Mouse (Mus musculus): Measurements from ENCODE around the gene Stap2. TPM values are rescaled to one million over a fixed set of nuclear protein-coding genes. Genes with fewer than 3 reads are reported as not detected.

Gene Stap2
- polyA plus RNA-seq, 1 experiment from 2014 or later: 8.0 TPM

DNA sequence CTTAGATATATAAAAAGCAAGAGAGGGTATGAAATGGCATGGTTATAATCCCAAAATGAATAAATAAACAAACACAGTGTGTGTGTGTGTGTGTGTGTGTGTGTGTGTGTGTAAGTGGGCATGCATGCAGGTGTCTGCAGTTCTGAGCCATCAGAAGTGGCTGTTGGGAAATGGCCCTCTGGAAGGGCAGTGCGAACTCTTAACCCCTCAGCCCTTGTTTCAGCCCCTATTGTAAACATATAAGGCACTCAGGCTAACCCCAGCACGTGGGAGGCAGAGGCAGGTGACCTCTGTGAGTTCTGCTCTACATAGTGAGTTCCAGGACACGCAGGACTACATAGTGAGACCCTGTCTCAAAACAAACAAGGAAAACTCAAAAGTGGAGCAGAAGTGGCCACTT, 28.1 kb downstream of the Stap2 start:
- no peaks in the 10 kb centered on the region for H3K36me3 ChIP-seq
- peaks cover 13% of the 10 kb centered on the region for H3K4me1 ChIP-seq
- no peak overlapping the region for H3K4me3 ChIP-seq
- peaks cover 12% of the 10 kb centered on the region; the same call in 1 of the 2 replicates for H3K27me3 ChIP-seq (ENCODE audit: insufficient read depth, poor library complexity, severe bottlenecking)
- H3K9me3 ChIP-seq: no peaks in the 10 kb centered on the region
- H3K27ac ChIP-seq: no peak overlapping the region
- 51% methylated on average over 3 of the region's 3 CpGs for WGBS
- DNase-seq (ENCODE audit: low spot score): no peak

DNA sequence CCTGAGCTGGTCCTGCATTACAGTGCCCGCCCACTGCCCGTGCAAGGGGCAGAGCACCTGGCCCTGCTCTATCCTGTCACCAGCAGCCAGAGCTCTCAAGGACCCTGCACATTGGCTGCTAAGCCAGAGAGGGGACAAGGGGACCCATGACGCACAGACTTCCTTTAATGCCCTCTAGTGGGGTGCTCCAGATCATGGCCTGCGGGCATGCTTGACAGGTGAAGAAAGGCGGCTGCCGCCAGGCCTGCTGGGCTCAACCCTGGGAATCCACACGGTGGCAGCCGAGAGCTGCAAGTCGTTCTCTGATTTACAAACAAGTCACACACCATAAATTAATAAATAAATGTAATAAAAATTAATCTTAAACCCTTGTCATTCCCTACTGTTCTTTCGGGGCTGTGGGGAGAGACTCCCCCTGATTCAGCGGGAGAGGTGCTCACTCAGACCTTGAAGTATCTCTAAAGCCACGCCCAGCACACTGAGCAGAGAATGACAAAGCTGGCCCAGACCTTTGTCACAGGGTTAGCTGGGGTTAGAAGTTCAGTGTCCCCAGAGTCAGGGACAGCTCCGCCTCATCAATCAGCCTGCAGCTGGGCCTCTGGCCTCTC, 29.0 kb downstream of the Stap2 start:
- Histone ChIP-seq H3K27ac (no peak overlapping the region), H3K9me3 (no peaks in the 10 kb centered on the region), H3K4me3 (no peak overlapping the region), H3K4me1 (peaks cover 18% of the 10 kb centered on the region), H3K27me3 (ENCODE audit: insufficient read depth, poor library complexity, severe bottlenecking) (peaks cover 21% of the 10 kb centered on the region), H3K36me3 (no peaks in the 10 kb centered on the region)
- 17% methylated on average over 13 of the region's 13 CpGs for WGBS
- peak; percentile 90 for DNase-seq (ENCODE audit: low spot score)

GRCm38 (mm10) chr17:55971453-55971852, 33.9 kb downstream of the Stap2 start:
- H3K4me3 ChIP-seq: peak overlapping the region; percentile 65
- WGBS: 32% methylated on average over 22 of the region's 22 CpGs
- H3K27me3 ChIP-seq (ENCODE audit: insufficient read depth, poor library complexity, severe bottlenecking): peaks cover 29% of the 10 kb centered on the region
- no peak for DNase-seq (ENCODE audit: low spot score)
- H3K9me3 ChIP-seq: no peaks in the 10 kb centered on the region
- peaks cover 51% of the 10 kb centered on the region for H3K4me1 ChIP-seq
- peaks cover 14% of the 10 kb centered on the region for H3K36me3 ChIP-seq
- H3K27ac ChIP-seq: peak overlapping the region; percentile 79; the same call in 1 of the 2 replicates

DNA sequence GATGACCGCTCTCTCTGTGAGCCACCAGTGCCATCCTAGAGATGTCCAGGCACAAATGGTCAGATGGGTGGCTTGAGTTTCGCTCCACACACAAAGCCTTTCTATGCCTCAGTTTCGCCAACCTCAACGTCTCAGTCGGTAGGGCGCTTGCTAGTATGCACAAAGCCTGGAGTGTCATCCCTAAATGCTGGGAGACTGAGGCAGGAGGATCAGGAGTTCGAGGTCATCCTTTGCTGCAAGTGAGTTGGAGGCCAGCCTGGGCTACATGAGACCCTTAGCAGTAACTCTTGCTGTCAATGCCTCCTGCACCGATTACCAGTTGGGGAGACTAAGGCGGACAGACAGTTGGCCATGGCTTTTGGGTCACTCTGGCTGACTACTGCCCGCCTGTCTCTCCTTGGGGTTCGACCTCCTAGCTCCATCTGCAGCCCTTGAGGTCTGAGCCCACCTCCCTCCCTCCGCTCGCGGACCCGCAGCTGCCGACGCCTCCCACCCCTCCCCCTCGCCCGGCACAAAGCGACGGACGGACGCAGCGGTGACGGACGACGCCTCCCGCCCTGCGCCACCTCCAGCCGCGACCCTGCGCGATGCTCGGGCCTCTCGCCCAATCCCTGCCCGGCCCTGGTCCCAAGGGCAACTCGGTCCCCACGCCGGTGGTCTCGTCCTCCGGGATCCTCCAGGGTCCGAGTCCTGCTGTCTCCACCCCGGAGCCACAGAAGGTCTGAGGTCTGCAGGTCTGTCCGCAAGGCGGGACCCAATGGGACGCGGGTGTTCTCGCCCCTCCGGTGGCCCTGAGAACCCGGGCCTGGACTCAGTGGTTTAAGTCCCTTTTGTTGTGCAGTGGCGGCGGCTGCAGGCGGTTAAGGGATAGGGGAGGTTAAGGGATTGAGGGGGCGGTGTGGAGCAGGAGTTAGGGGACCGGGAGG, 35.2 kb downstream of the Stap2 start, which contains the start of gene Shd:
Shd (plus strand) TSS at position 502 of the 926 bp plus-strand sequence.
- H3K4me1 ChIP-seq: peaks cover 47% of the 10 kb centered on the region
- peak within 1 kb of the TSS; percentile 79 for H3K27ac ChIP-seq
- peaks cover 25% of the 10 kb centered on the region for H3K36me3 ChIP-seq
- 8% methylated on average over 54 of the region's 55 CpGs for WGBS
- peak; percentile 84 for DNase-seq (ENCODE audit: low spot score)
- H3K27me3 ChIP-seq (ENCODE audit: insufficient read depth, poor library complexity, severe bottlenecking): peaks cover 29% of the 10 kb centered on the region
- peak within 1 kb of the TSS; percentile 65 for H3K4me3 ChIP-seq
- no peaks in the 10 kb centered on the region for H3K9me3 ChIP-seq

GRCm38 (mm10) chr17:55969560-55969959, 35.8 kb downstream of the Stap2 start:
- H3K27me3 ChIP-seq (ENCODE audit: insufficient read depth, poor library complexity, severe bottlenecking): peaks cover 29% of the 10 kb centered on the region
- WGBS: 42% methylated on average over 14 of the region's 14 CpGs
- H3K4me1 ChIP-seq: peaks cover 47% of the 10 kb centered on the region
- 0 out of 2 replicates have a peak overlapping the region, but pooled peaks have one; percentile 79 for H3K27ac ChIP-seq
- no peak for DNase-seq (ENCODE audit: low spot score)
- peaks cover 32% of the 10 kb centered on the region for H3K36me3 ChIP-seq
- peak overlapping the region; percentile 65 for H3K4me3 ChIP-seq
- H3K9me3 ChIP-seq: no peaks in the 10 kb centered on the region

- peaks cover 47% of the 10 kb centered on the region for H3K4me1 ChIP-seq
- WGBS: 25% methylated on average over 7 of the region's 7 CpGs
- DNase-seq (ENCODE audit: low spot score): no peak
- no peaks in the 10 kb centered on the region for H3K9me3 ChIP-seq
- H3K36me3 ChIP-seq: peaks cover 44% of the 10 kb centered on the region
- H3K27me3 ChIP-seq (ENCODE audit: insufficient read depth, poor library complexity, severe bottlenecking): peaks cover 29% of the 10 kb centered on the region
- H3K4me3 ChIP-seq: no peak overlapping the region
- H3K27ac ChIP-seq: peak overlapping the region; percentile 42; the same call in 1 of the 2 replicates
Observed at GRCm38 (mm10) chr17:55968210-55968609, 37.2 kb downstream of the Stap2 start.

- WGBS: 96% methylated on average over 4 of the region's 4 CpGs
- Histone ChIP-seq H3K27me3 (ENCODE audit: insufficient read depth, poor library complexity, severe bottlenecking) (peaks cover 20% of the 10 kb centered on the region), H3K36me3 (peaks cover 51% of the 10 kb centered on the region), H3K9me3 (no peaks in the 10 kb centered on the region), H3K4me3 (no peak overlapping the region), H3K4me1 (peaks cover 47% of the 10 kb centered on the region), H3K27ac (no peak overlapping the region)
- DNase-seq (ENCODE audit: low spot score): no peak
Observed at GRCm38 (mm10) chr17:55967186-55967585, 38.2 kb downstream of the Stap2 start.

GRCm38 (mm10) chr17:55964996-55965395, 40.4 kb downstream of the Stap2 start:
- peaks cover 66% of the 10 kb centered on the region for H3K36me3 ChIP-seq
- H3K27me3 ChIP-seq (ENCODE audit: insufficient read depth, poor library complexity, severe bottlenecking): peaks cover 4% of the 10 kb centered on the region; the same call in 1 of the 2 replicates
- peaks cover 30% of the 10 kb centered on the region for H3K4me1 ChIP-seq
- H3K27ac ChIP-seq: no peak overlapping the region
- no peaks in the 10 kb centered on the region for H3K9me3 ChIP-seq
- WGBS: 82% methylated on average over 9 of the region's 9 CpGs
- no peak for DNase-seq (ENCODE audit: low spot score)
- H3K4me3 ChIP-seq: no peak overlapping the region

- Histone ChIP-seq H3K4me1 (peaks cover 30% of the 10 kb centered on the region), H3K4me3 (no peak overlapping the region), H3K27me3 (ENCODE audit: insufficient read depth, poor library complexity, severe bottlenecking) (no peaks in the 10 kb centered on the region), H3K9me3 (no peaks in the 10 kb centered on the region), H3K36me3 (peaks cover 66% of the 10 kb centered on the region), H3K27ac (no peak overlapping the region)
- WGBS: 87% methylated on average over 10 of the region's 10 CpGs
- DNase-seq (ENCODE audit: low spot score): no peak
Observed at GRCm38 (mm10) chr17:55964496-55964895, 40.9 kb downstream of the Stap2 start.

- Histone ChIP-seq H3K9me3 (no peaks in the 10 kb centered on the region), H3K4me1 (peaks cover 20% of the 10 kb centered on the region)
Observed at GRCm38 (mm10) chr17:55963171-55963570, 42.2 kb downstream of the Stap2 start.

DNA sequence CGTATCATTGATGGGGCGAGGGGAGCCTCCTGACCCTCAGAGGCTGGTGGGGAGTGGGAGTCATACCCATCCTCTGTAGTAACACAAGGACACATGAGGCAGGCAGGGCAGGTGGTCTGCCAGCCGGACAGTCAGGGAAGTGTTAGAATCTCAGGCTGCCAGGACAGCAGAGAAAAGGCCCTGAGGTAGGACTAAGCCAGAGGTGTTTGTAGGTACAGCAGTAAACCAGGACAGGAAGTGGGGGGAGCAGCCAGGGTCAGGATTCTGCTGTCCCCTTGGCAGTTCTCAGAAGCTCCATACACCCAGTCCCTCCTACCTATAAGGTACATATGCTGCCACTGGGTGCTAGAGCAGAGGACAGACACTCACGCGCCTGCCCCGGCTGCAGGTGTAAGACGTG, 43.8 kb downstream of the Stap2 start:
- Histone ChIP-seq H3K27me3 (ENCODE audit: insufficient read depth, poor library complexity, severe bottlenecking) (no peaks in the 10 kb centered on the region), H3K4me1 (peaks cover 11% of the 10 kb centered on the region), H3K9me3 (no peaks in the 10 kb centered on the region), H3K36me3 (peaks cover 53% of the 10 kb centered on the region), H3K27ac (no peak overlapping the region), H3K4me3 (no peak overlapping the region)
- DNase-seq (ENCODE audit: low spot score): peak; percentile 58
- WGBS: 95% methylated on average over 7 of the region's 7 CpGs

More at GRCm38 (mm10) chr17:55963171-55963570, 42.2 kb downstream of the Stap2 start:
- Histone ChIP-seq H3K4me3 (no peak overlapping the region), H3K36me3 (peaks cover 66% of the 10 kb centered on the region), H3K27ac (no peak overlapping the region), H3K27me3 (ENCODE audit: insufficient read depth, poor library complexity, severe bottlenecking) (no peaks in the 10 kb centered on the region)
- WGBS: 83% methylated on average over 14 of the region's 14 CpGs
- peak; percentile 73 for DNase-seq (ENCODE audit: low spot score)

DNA sequence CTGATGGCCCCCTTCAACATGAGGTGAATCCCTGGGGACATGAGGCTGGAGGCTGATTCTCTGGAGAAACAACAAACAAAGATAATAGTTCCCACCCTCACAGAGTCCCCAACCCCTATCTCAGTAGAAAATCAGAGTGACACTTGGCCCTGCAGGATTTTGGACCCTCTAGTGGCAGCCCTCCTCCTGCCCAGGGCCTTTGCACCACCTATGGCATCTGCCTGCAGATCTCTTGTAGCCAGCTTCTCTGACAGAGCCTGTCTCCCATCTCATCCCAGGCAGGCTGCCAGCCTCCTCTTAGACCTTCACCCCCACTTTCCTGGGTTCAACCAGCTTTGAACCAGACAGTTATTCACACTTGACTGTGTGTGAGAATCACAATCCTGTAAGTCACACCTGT, 44.6 kb downstream of the Stap2 start:
- Histone ChIP-seq H3K4me1 (peaks cover 19% of the 10 kb centered on the region), H3K27ac (no peak overlapping the region), H3K9me3 (no peaks in the 10 kb centered on the region), H3K36me3 (peaks cover 46% of the 10 kb centered on the region), H3K27me3 (ENCODE audit: insufficient read depth, poor library complexity, severe bottlenecking) (no peaks in the 10 kb centered on the region), H3K4me3 (no peak overlapping the region)
- DNase-seq (ENCODE audit: low spot score): peak; percentile 61
